Mouse (Mus musculus): ENCODE results near the gene Gimap1. TPM values are rescaled to one million over a fixed set of nuclear protein-coding genes. Genes with fewer than 3 reads are reported as not detected.

Gimap1 gene
- total RNA-seq, 2 experiments from 2014 or later, result 2.2 TPM

GRCm38 (mm10) chr6:48785189-48785588 is 46.3 kb downstream of the Gimap1 start:
- intact Hi-C loops (cut with DNase I), result no loop called here
- no peak for DNase-seq (ENCODE audit: low spot score in 2 of 2)

DNA sequence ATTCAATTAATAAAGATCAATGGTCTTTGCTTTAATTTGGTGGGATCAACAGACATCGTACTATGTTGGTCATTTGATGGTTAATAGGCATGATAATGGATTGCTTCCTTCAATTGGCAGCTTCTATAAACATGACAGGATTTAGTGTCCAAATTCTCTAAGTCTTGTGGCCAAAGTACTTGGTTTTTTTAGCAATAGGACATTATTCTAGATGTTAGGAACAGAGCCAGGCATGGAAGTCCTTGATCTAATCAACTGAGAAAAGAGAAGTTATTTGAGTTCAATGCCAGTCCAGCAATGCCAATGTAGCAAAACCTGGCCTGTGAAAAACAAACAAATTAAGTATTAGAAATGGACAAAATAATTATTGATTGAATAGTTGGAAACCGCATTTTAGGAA is 46.7 kb downstream of the Gimap1 start:
- intact Hi-C loops (cut with DNase I), result no loop called here
- DNase-seq (ENCODE audit: low spot score in 2 of 2), result no peak

- DNase-seq (ENCODE audit: low spot score in 2 of 2), result no peak
- intact Hi-C loops (cut with DNase I), result no loop called here
Measured at GRCm38 (mm10) chr6:48787867-48788266, 49.0 kb downstream of the Gimap1 start.

Other genes starting within 250 kb of the Gimap1 start
- gene Atp6v0e2, start 201.4 kb upstream of the Gimap1 start, total RNA-seq (2021), result 100 to 1,000 TPM; 520 to 530 TPM
- 10 to 100 TPM; 29.0 to 30.6 TPM for gene Lrrc61, start 184.3 kb upstream of the Gimap1 start, total RNA-seq (2021)
- gene Rarres2, start 166.3 kb upstream of the Gimap1 start, total RNA-seq (2021), result 10 to 100 TPM; 10.3 to 10.9 TPM
- gene Gm45021, start 149.4 kb upstream of the Gimap1 start, total RNA-seq (2021), result not detected
- 10 to 100 TPM; 34.0 to 36.7 TPM for gene Repin1, start 145.2 kb upstream of the Gimap1 start, total RNA-seq (2021)
- gene Gm44965, start 145.1 kb upstream of the Gimap1 start, total RNA-seq (2021), result not detected
- 1 to 10 TPM; 6.0 to 7.4 TPM for gene Zfp775, start 137.0 kb upstream of the Gimap1 start, total RNA-seq (2021)
- 10 to 100 TPM; 15.6 to 18.4 TPM for gene AI854703, start 112.3 kb upstream of the Gimap1 start, total RNA-seq (2021)
- gene Gimap8, start 91.8 kb upstream of the Gimap1 start, total RNA-seq (2021), result under 1 TPM; 0.97 to 0.99 TPM
- 1 to 10 TPM in 1 of 2 experiments, under 1 TPM in 1; 0.83 to 1.4 TPM for gene Gimap9, start 62.9 kb upstream of the Gimap1 start, total RNA-seq (2021)
- gene Gimap4, start 54.5 kb upstream of the Gimap1 start, total RNA-seq (2021), result under 1 TPM; 0.40 to 0.90 TPM
- 1 to 10 TPM; 6.4 to 6.5 TPM for gene Gimap6, start 30.8 kb upstream of the Gimap1 start, total RNA-seq (2021)
- gene Gm28053, start 20.4 kb upstream of the Gimap1 start, total RNA-seq (2021), result 1 to 10 TPM in 1 of 2 experiments, not detected in 1; 1.4 TPM
- not detected for gene Gimap7, start 20.4 kb upstream of the Gimap1 start, total RNA-seq (2021)
- gene Gimap5, start 7.1 kb downstream of the Gimap1 start, total RNA-seq (2021), result 1 to 10 TPM in 1 of 2 experiments, under 1 TPM in 1; 0.77 to 1.5 TPM
- not detected for gene Gimap3, start 31.8 kb downstream of the Gimap1 start, total RNA-seq (2021)
- gene Tmem176a, start 101.9 kb downstream of the Gimap1 start, total RNA-seq (2021), result 10 to 100 TPM; 20.4 to 23.8 TPM
- gene Tmem176b, start 102.4 kb downstream of the Gimap1 start, total RNA-seq (2021), result 10 to 100 TPM; 45.7 to 47.3 TPM
- gene Aoc1, start 133.8 kb downstream of the Gimap1 start, total RNA-seq (2021), result not detected
- gene 1600015I10Rik, start 190.8 kb downstream of the Gimap1 start, total RNA-seq (2021), result not detected
- gene Doxl2, start 235.9 kb downstream of the Gimap1 start, total RNA-seq (2021), result not detected
- not detected for gene Svs1, start 247.8 kb downstream of the Gimap1 start, total RNA-seq (2021)

Measured in left cerebral cortex, postnatal 14 days (tissue).